Comparison of ENCODE assay signal across 14 mouse cellular contexts in the genomic region with DNA sequence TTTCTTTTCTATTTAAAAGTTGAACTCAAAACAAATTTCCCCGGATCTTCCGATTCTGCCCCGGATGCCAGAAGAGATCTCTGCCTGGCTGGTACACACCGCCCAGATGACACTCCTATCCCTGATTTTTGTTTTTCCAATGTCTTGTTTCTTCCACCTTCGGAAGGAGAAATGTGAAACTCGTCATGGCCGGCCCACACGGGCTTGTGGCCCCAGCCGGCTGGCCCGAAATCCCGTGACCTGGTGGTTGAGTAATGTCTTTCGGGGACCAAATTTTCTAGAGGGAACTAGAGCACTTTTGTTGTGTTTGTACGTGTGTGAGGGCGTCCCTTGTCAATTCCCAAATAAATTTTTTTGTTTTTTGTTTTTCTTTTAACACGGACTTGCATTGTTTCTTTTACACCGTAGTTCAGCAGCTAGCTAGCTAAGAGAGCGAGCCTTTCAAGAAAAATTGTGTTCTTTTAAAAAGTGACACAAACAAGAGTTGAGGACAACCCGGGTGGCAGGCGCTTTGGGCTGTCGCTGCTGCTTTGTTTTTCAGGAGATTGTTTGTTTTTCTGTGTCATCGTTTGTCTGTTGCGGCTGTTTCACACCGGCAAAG. TPM values are rescaled to one million over a fixed set of nuclear protein-coding genes. Genes with fewer than 3 reads are reported as not detected.
DNase-seq lines count a peak whose midpoint lies in the region; ATAC-seq lines count a peak whose summit lies in the region.
"Had no signal": no experiment of that assay in that cellular context is flagged by ENCODE, and none has a peak within 500 bp of the region (broad histone marks: within the 10 kb centered on the region; RNA-seq: fewer than 3 reads in every experiment).

No protein-coding gene starts in this region.

- WGBS in forebrain, embryonic 12.5 days = under 1% methylated on average over 23 of the region's 23 CpGs
- WGBS in forebrain, embryonic 14.5 days = 1% methylated on average over 23 of the region's 23 CpGs
- WGBS in hindbrain, embryonic 11.5 days = 1% methylated on average over 23 of the region's 23 CpGs
- under 1% methylated on average over 23 of the region's 23 CpGs for WGBS in neural tube, embryonic 14.5 days

- no peak overlapping the region for H3K27ac ChIP-seq in forebrain, embryonic 12.5 days
- no peak overlapping the region for H3K27ac ChIP-seq in forebrain, embryonic 14.5 days (ENCODE audit: low read depth, low read length)
- no peak overlapping the region for H3K27ac ChIP-seq in hindbrain, embryonic 11.5 days (ENCODE audit: low read depth, low read length)
- H3K27ac ChIP-seq in neural tube, embryonic 14.5 days (ENCODE audit: low read depth, low read length) = no peak overlapping the region
- H3K27ac ChIP-seq: gastrocnemius, adult 2 months; kidney, postnatal 0 days had no signal

- H3K27me3 ChIP-seq in forebrain, embryonic 12.5 days = peaks cover 94% of the 10 kb centered on the region
- peaks cover 87% of the 10 kb centered on the region for H3K27me3 ChIP-seq in forebrain, embryonic 14.5 days (replicated peaks; ENCODE audit: control insufficient read depth, insufficient read depth, low read length)
- H3K27me3 ChIP-seq in hindbrain, embryonic 11.5 days (ENCODE audit: control insufficient read depth, insufficient read depth, low read length) = peaks cover 88% of the 10 kb centered on the region
- H3K27me3 ChIP-seq in neural tube, embryonic 14.5 days (ENCODE audit: control insufficient read depth, insufficient read depth, low read length) = peaks cover 72% of the 10 kb centered on the region

- no peak for ATAC-seq in forebrain, embryonic 12.5 days (ENCODE audit: low FRiP score)
- ATAC-seq in forebrain, embryonic 14.5 days = no peak
- ATAC-seq in hindbrain, embryonic 11.5 days (ENCODE audit: low FRiP score) = no peak
- no peak for ATAC-seq in neural tube, embryonic 14.5 days (ENCODE audit: low read depth)
- ATAC-seq: lung, postnatal 0 days had no signal

- peak overlapping the region; percentile 8; the same call in 1 of the 2 replicates for H3K4me3 ChIP-seq in forebrain, embryonic 12.5 days (replicated peaks)
- H3K4me3 ChIP-seq in forebrain, embryonic 14.5 days (ENCODE audit: low read depth, low read length) = no peak overlapping the region
- H3K4me3 ChIP-seq in hindbrain, embryonic 11.5 days (ENCODE audit: low read depth, low read length) = no peak overlapping the region
- peak overlapping the region; percentile 11; the same call in 1 of the 2 replicates for H3K4me3 ChIP-seq in neural tube, embryonic 14.5 days (ENCODE audit: low read depth, low read length)

- DNase-seq in forebrain, embryonic 14.5 days (ENCODE audit: low spot score) = no peak
- peak; percentile 24 for DNase-seq in lung, postnatal 36 days
- DNase-seq in lung, postnatal 10 days = no peak
- DNase-seq in hindbrain, embryonic 11.5 days (ENCODE audit: low spot score) = peak; percentile 60
- no peak for DNase-seq in layer of hippocampus, adult 18-20 months (ENCODE audit: low spot score in 2 of 2)
- DNase-seq in frontal cortex, adult 2 months (ENCODE audit: extremely low spot score in 1 of 2, low spot score in 1 of 2) = no peak
- DNase-seq: gastrocnemius, adult 2 months had no signal

- H3K4me1 ChIP-seq in forebrain, embryonic 12.5 days = peaks cover 31% of the 10 kb centered on the region
- H3K4me1 ChIP-seq in forebrain, embryonic 14.5 days (ENCODE audit: control insufficient read depth, insufficient read depth, low read length) = peaks cover 19% of the 10 kb centered on the region
- H3K4me1 ChIP-seq in hindbrain, embryonic 11.5 days (replicated peaks; ENCODE audit: control insufficient read depth, insufficient read depth, low read length) = peaks cover 9% of the 10 kb centered on the region; the same call in 1 of the 2 replicates
- peaks cover 17% of the 10 kb centered on the region for H3K4me1 ChIP-seq in neural tube, embryonic 14.5 days (ENCODE audit: control insufficient read depth, insufficient read depth, low read length)

- H3K36me3 ChIP-seq in forebrain, embryonic 12.5 days (replicated peaks) = no peaks in the 10 kb centered on the region
- no peaks in the 10 kb centered on the region for H3K36me3 ChIP-seq in forebrain, embryonic 14.5 days (ENCODE audit: control insufficient read depth, insufficient read depth, low read length)
- H3K36me3 ChIP-seq in hindbrain, embryonic 11.5 days (ENCODE audit: control insufficient read depth, insufficient read depth, low read length) = no peaks in the 10 kb centered on the region
- H3K36me3 ChIP-seq in neural tube, embryonic 14.5 days (ENCODE audit: control insufficient read depth, insufficient read depth, low read length) = no peaks in the 10 kb centered on the region

- H3K9me3 ChIP-seq in forebrain, embryonic 12.5 days = no peaks in the 10 kb centered on the region
- H3K9me3 ChIP-seq in forebrain, embryonic 14.5 days (replicated peaks; ENCODE audit: control insufficient read depth, low read length) = no peaks in the 10 kb centered on the region
- H3K9me3 ChIP-seq in hindbrain, embryonic 11.5 days (ENCODE audit: control insufficient read depth, low read length) = no peaks in the 10 kb centered on the region
- H3K9me3 ChIP-seq in neural tube, embryonic 14.5 days (ENCODE audit: control insufficient read depth, low read length) = no peaks in the 10 kb centered on the region

- H3K4me2 ChIP-seq in forebrain, embryonic 12.5 days = 0 out of 2 replicates have a peak overlapping the region, but pooled peaks have one; percentile 15
- no peak overlapping the region for H3K4me2 ChIP-seq in forebrain, embryonic 14.5 days (ENCODE audit: low read length)
- H3K4me2 ChIP-seq in hindbrain, embryonic 11.5 days (replicated peaks; ENCODE audit: low read depth, low read length) = no peak overlapping the region; the same call in 1 of the 2 replicates
- no peak overlapping the region for H3K4me2 ChIP-seq in neural tube, embryonic 14.5 days (ENCODE audit: low read depth, low read length)

- no peak overlapping the region for H3K9ac ChIP-seq in forebrain, embryonic 12.5 days
- no peak overlapping the region for H3K9ac ChIP-seq in forebrain, embryonic 14.5 days (ENCODE audit: low read length)
- no peak overlapping the region for H3K9ac ChIP-seq in hindbrain, embryonic 11.5 days (ENCODE audit: low read depth, low read length)
- no peak overlapping the region for H3K9ac ChIP-seq in neural tube, embryonic 14.5 days (replicated peaks; ENCODE audit: low read depth, low read length)

RNA-seq across cellular contexts. Expression of a gene that starts 2.8 kb away (rescaled TPM):
- polyA plus RNA-seq in forebrain, embryonic 12.5 days (2016; fragmentation: Nextera tagmentation; extraction: Ambion mirVana) = 1.5 and 2.2 TPM in 2 replicates
- 0.43 and 0.72 TPM in 2 replicates for polyA plus RNA-seq in forebrain, embryonic 14.5 days (2014; fragmentation: Nextera tagmentation; extraction: Ambion mirVana)
- 1.0 and 1.3 TPM in 2 replicates for polyA plus RNA-seq in hindbrain, embryonic 11.5 days (2014; fragmentation: Nextera tagmentation; extraction: Ambion mirVana)
- polyA plus RNA-seq in neural tube, embryonic 14.5 days (2014; fragmentation: Nextera tagmentation; extraction: Ambion mirVana) = 0.32 and 0.72 TPM in 2 replicates
- total RNA-seq in layer of hippocampus, adult 18-20 months (2021) = 1 to 10 TPM in 1 of 2 experiments, under 1 TPM in 1; 0.89 to 1.1 TPM
- 0.27 and 0.34 TPM in 2 replicates for polyA plus RNA-seq in frontal cortex, adult 2 months (2012; rRNA removed)
- total RNA-seq: gastrocnemius, adult 2 months had no signal
- polyA plus RNA-seq: heart, embryonic 14.5 days; kidney, postnatal 0 days; lung, postnatal 0 days; stomach, embryonic 16.5 days had no signal

RNA-seq across cellular contexts. Expression of a gene that starts 28.3 kb away (rescaled TPM):
- polyA plus RNA-seq in forebrain, embryonic 12.5 days (2016; fragmentation: Nextera tagmentation; extraction: Ambion mirVana) = 85.7 and 87.5 TPM in 2 replicates
- 104 and 105 TPM in 2 replicates for polyA plus RNA-seq in forebrain, embryonic 14.5 days (2014; fragmentation: Nextera tagmentation; extraction: Ambion mirVana)
- 92.0 and 96.3 TPM in 2 replicates for polyA plus RNA-seq in hindbrain, embryonic 11.5 days (2014; fragmentation: Nextera tagmentation; extraction: Ambion mirVana)
- polyA plus RNA-seq in neural tube, embryonic 14.5 days (2014; fragmentation: Nextera tagmentation; extraction: Ambion mirVana) = 119 and 124 TPM in 2 replicates
- 10 to 100 TPM; 56.0 to 56.9 TPM for total RNA-seq in layer of hippocampus, adult 18-20 months (2021)
- polyA plus RNA-seq in frontal cortex, adult 2 months (2012; rRNA removed) = 30.6 and 33.1 TPM in 2 replicates

RNA-seq across cellular contexts. Expression of a gene that starts 54.9 kb away (rescaled TPM):
- not detected in 2 replicates for polyA plus RNA-seq in forebrain, embryonic 12.5 days (2016; fragmentation: Nextera tagmentation; extraction: Ambion mirVana)
- not detected in 2 replicates for polyA plus RNA-seq in forebrain, embryonic 14.5 days (2014; fragmentation: Nextera tagmentation; extraction: Ambion mirVana)
- not detected in 2 replicates for polyA plus RNA-seq in hindbrain, embryonic 11.5 days (2014; fragmentation: Nextera tagmentation; extraction: Ambion mirVana)
- polyA plus RNA-seq in neural tube, embryonic 14.5 days (2014; fragmentation: Nextera tagmentation; extraction: Ambion mirVana) = not detected in 2 replicates
- total RNA-seq in layer of hippocampus, adult 18-20 months (2021) = not detected
- not detected in 2 replicates for polyA plus RNA-seq in frontal cortex, adult 2 months (2012; rRNA removed)
- total RNA-seq: gastrocnemius, adult 2 months; left cerebral cortex, postnatal 10 days had no signal
- polyA plus RNA-seq: heart, embryonic 14.5 days; kidney, postnatal 0 days; lung, postnatal 0 days; stomach, embryonic 16.5 days had no signal

Comparison
In these comparisons a context has a peak if more than half of its experiments do, and no peak if none do; other contexts are left out.
1. H3K4me3 ChIP-seq: peak in forebrain, embryonic 12.5 days (single experiment) and neural tube, embryonic 14.5 days (single experiment); none in forebrain, embryonic 14.5 days (single experiment) and hindbrain, embryonic 11.5 days (single experiment).
2. DNase-seq: peak in lung, postnatal 36 days (single experiment) and hindbrain, embryonic 11.5 days (single experiment); none in forebrain, embryonic 14.5 days (single experiment), lung, postnatal 10 days (single experiment), layer of hippocampus, adult 18-20 months (0 of 2) and frontal cortex, adult 2 months (0 of 2).